Mouse (Mus musculus) spleen, embryonic (tissue): ENCODE data around the gene Brdt.

Experiments
- CTCF ChIA-PET: fragments of 350-600 bp; sonication (Branson Sonifier 250); formaldehyde crosslinking; loops from one replicate; lab custom pipeline; 2022; lab: Charles Lee

The Brdt gene

GRCm38 (mm10) chr5:107330916-107331421 is at the start of gene Brdt:
TSS of gene Brdt (plus strand) at chr5:107331159.
- CTCF ChIA-PET: no interaction called here

GRCm38 (mm10) chr5:107282561-107283307 is 48.2 kb upstream of the Brdt start:
- CTCF ChIA-PET: no interaction called here

GRCm38 (mm10) chr5:107283935-107284524 is 46.9 kb upstream of the Brdt start:
- CTCF ChIA-PET: no interaction called here

- CTCF ChIA-PET: no interaction called here
These were observed 45.4 kb upstream of the Brdt start for GRCm38 (mm10) chr5:107285563-107285962.

- CTCF ChIA-PET: no interaction called here
These were observed 43.6 kb upstream of the Brdt start for GRCm38 (mm10) chr5:107287254-107287907.

- CTCF ChIA-PET: no interaction called here
These were observed 43.1 kb upstream of the Brdt start for GRCm38 (mm10) chr5:107287908-107288267.

- CTCF ChIA-PET: no interaction called here
These were observed 42.3 kb upstream of the Brdt start for GRCm38 (mm10) chr5:107288427-107289233.

- CTCF ChIA-PET: no interaction called here
These were observed 41.7 kb upstream of the Brdt start, which contains the start of gene Tgfbr3 for GRCm38 (mm10) chr5:107289234-107289764. TSS of gene Tgfbr3 (minus strand) at chr5:107289629.

GRCm38 (mm10) chr5:107289986-107290385 is 41.0 kb upstream of the Brdt start:
- CTCF ChIA-PET: no interaction called here

- CTCF ChIA-PET: no interaction called here
These were observed 36.9 kb upstream of the Brdt start for GRCm38 (mm10) chr5:107294041-107294440.

- CTCF ChIA-PET: no interaction called here
These were observed 35.7 kb upstream of the Brdt start for GRCm38 (mm10) chr5:107295061-107295816.

- CTCF ChIA-PET: no interaction called here
These were observed 35.0 kb upstream of the Brdt start for GRCm38 (mm10) chr5:107295817-107296511.

GRCm38 (mm10) chr5:107296512-107297322 is 34.2 kb upstream of the Brdt start:
- CTCF ChIA-PET: no interaction called here

GRCm38 (mm10) chr5:107298854-107299253 is 32.1 kb upstream of the Brdt start:
- CTCF ChIA-PET: interaction anchor here (0.7 kb wide), 1 partner anchor 928 kb away, joined by 5 read pairs; no protein-coding TSS in a partner anchor

- CTCF ChIA-PET: interaction anchor here (0.7 kb wide), 1 partner anchor 614 kb away, joined by 3 read pairs; no protein-coding TSS in a partner anchor
These were observed 27.6 kb upstream of the Brdt start for GRCm38 (mm10) chr5:107303350-107303861.

- CTCF ChIA-PET: interaction anchor here (0.6 kb wide), 1 partner anchor 24 kb away, joined by 3 read pairs; no protein-coding TSS in a partner anchor
These were observed 26.7 kb upstream of the Brdt start for GRCm38 (mm10) chr5:107304117-107304825.

GRCm38 (mm10) chr5:107307432-107307831 is 23.5 kb upstream of the Brdt start:
- CTCF ChIA-PET: no interaction called here

GRCm38 (mm10) chr5:107317141-107317540 is 13.8 kb upstream of the Brdt start:
- CTCF ChIA-PET: no interaction called here
